Mouse (Mus musculus): Measurements from ENCODE around the gene Mtch1. TPM values are rescaled to one million over a fixed set of nuclear protein-coding genes. Genes with fewer than 3 reads are reported as not detected.

Gene Mtch1
- 66.1 TPM for polyA plus RNA-seq (2015; fragmentation: Illumina TruSeq; extraction: RNeasy Lipid Tissue Mini Kit (QIAGEN cat#74804); ENCODE audit: insufficient read depth, low replicate concordance)

DNA sequence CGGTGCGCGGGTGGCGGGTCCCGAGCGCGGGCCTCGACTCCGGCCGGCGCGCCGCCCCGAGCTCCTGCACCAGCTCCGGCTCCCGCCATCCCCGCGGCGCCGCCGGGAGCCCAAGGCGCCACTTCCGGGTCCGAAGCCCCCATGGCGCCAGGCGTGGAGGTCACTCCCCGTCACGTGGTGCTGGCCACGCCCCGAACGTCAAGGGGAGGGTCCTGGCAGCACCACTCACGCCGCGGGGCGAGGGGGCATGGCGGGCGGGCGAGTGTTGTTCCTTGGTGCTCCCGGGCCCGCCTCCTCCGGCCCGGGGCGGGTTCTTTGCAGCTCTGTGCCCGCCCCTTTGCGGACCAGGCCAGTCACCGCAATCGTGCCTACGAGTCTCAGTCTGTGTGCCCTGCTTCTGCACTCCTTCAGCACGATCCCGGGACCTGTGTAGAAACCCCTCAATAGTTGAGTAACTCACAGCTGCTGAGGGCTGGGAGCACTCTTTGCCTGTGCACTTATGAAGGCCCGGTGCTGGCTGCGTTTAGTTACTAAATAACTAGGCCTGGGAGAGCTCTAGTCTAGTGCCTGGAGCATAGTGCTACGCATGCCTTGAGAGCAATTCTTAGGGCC, at the start of gene Mtch1:
Gene Mtch1, minus strand, starts transcription at position 290 of the 612 bp plus-strand sequence.

DNA sequence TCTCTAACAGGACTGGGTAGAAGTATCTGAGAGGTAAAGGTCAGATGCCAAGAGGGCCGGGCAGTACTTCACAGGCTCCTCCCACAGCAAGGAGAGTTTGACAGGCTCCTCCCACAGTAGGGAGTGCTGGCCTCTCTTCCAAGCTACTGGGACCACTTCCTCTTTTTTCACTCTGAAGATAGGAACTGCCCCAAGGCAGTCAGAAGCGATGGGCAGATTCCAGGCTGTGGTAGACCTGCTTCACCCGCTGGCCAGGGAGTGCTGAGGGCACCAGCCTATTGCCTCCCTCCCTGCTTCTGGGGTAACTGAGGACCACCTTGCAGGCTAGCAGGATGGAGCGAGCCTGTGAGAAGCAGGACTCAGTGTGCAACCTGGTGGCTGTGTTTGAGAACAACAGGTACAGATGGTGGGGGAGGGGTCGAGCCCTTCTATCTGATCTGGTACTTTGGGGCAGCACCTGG, 13.1 kb upstream of the Mtch1 start, which contains the start of gene Fgd2:
Gene Fgd2, plus strand, starts transcription at position 154 of the 461 bp plus-strand sequence.

DNA sequence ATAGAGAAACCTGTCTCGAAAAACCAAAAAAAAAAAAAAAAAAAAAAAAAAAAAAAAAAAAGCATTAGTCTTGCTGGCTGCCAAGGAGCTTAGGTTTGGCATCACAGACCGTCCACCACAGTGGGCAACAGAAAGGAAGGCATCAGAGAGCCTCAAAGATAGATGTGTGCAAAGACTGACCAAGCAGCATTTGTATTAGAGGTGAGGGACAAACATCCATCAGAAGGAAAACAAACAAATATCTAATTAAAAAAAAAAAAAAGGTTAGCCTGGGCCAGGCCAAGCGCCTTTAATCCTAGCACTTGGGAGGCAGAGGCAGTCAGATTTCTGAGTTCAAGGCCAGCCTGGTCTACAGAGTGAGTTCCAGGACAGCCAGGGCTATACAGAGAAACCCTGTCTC, 30.4 kb downstream of the Mtch1 start, which contains the start of gene Pi16:
Gene Pi16, plus strand, starts transcription at position 301 of the 400 bp plus-strand sequence.

Other genes starting within 250 kb of the Mtch1 start
- 2.6 TPM for gene Rab44, start 233.8 kb downstream of the Mtch1 start, polyA plus RNA-seq (2015; fragmentation: Illumina TruSeq; extraction: RNeasy Lipid Tissue Mini Kit (QIAGEN cat#74804); ENCODE audit: insufficient read depth, low replicate concordance)
- gene Cpne5, start 109.8 kb downstream of the Mtch1 start, polyA plus RNA-seq (2015; fragmentation: Illumina TruSeq; extraction: RNeasy Lipid Tissue Mini Kit (QIAGEN cat#74804); ENCODE audit: insufficient read depth, low replicate concordance) = 0.93 TPM
- 40.0 TPM for gene Ppil1, start 83.7 kb downstream of the Mtch1 start, polyA plus RNA-seq (2015; fragmentation: Illumina TruSeq; extraction: RNeasy Lipid Tissue Mini Kit (QIAGEN cat#74804); ENCODE audit: insufficient read depth, low replicate concordance)
- gene BC004004, start 79.1 kb downstream of the Mtch1 start, polyA plus RNA-seq (2015; fragmentation: Illumina TruSeq; extraction: RNeasy Lipid Tissue Mini Kit (QIAGEN cat#74804); ENCODE audit: insufficient read depth, low replicate concordance) = 90.0 TPM
- gene Pi16, start 30.3 kb downstream of the Mtch1 start, polyA plus RNA-seq (2015; fragmentation: Illumina TruSeq; extraction: RNeasy Lipid Tissue Mini Kit (QIAGEN cat#74804); ENCODE audit: insufficient read depth, low replicate concordance) = 1.7 TPM
- 125 TPM for gene Fgd2, start 13.0 kb upstream of the Mtch1 start, polyA plus RNA-seq (2015; fragmentation: Illumina TruSeq; extraction: RNeasy Lipid Tissue Mini Kit (QIAGEN cat#74804); ENCODE audit: insufficient read depth, low replicate concordance)
- gene Pim1, start 142.8 kb upstream of the Mtch1 start, polyA plus RNA-seq (2015; fragmentation: Illumina TruSeq; extraction: RNeasy Lipid Tissue Mini Kit (QIAGEN cat#74804); ENCODE audit: insufficient read depth, low replicate concordance) = 72.4 TPM
- gene Gm17657, start 201.7 kb upstream of the Mtch1 start, polyA plus RNA-seq (2015; fragmentation: Illumina TruSeq; extraction: RNeasy Lipid Tissue Mini Kit (QIAGEN cat#74804); ENCODE audit: insufficient read depth, low replicate concordance) = not detected
- 12.7 TPM for gene Tbc1d22b, start 201.9 kb upstream of the Mtch1 start, polyA plus RNA-seq (2015; fragmentation: Illumina TruSeq; extraction: RNeasy Lipid Tissue Mini Kit (QIAGEN cat#74804); ENCODE audit: insufficient read depth, low replicate concordance)
- gene Tmem217, start 204.5 kb upstream of the Mtch1 start, polyA plus RNA-seq (2015; fragmentation: Illumina TruSeq; extraction: RNeasy Lipid Tissue Mini Kit (QIAGEN cat#74804); ENCODE audit: insufficient read depth, low replicate concordance) = not detected